Mouse (Mus musculus) erythroblast, embryonic 14.5 days (primary cell): ENCODE data around the gene Cdhr5. TPM values are rescaled to one million over a fixed set of nuclear protein-coding genes. Genes with fewer than 3 reads are reported as not detected.
A peak's percentile ranks its signal among the peaks of the same experiment; 100 is the strongest.

Experiments used
- H3K27me3 ChIP-seq: 2 replicates; pipeline ENCODE4 v1.6.1; 2012; ENCODE audit warnings: inconsistent platforms; ENCODE audit not compliant: control insufficient read depth
- H3K36me3 ChIP-seq: 2 replicates; pipeline ENCODE4 v1.6.1; 2012; ENCODE audit warnings: mild to moderate bottlenecking, inconsistent platforms; ENCODE audit not compliant: control insufficient read depth
- H3K4me1 ChIP-seq: 2 replicates; pipeline ENCODE4 v1.6.1; 2012; ENCODE audit warnings: inconsistent platforms; ENCODE audit not compliant: control insufficient read depth
- H3K4me3 ChIP-seq: replicated peaks from 2 replicates; pipeline ENCODE3; 2012; ENCODE audit warnings: moderate library complexity, mild to moderate bottlenecking, inconsistent platforms
- H3K9me3 ChIP-seq: 2 replicates; pipeline ENCODE4 v1.6.1; 2012; ENCODE audit warnings: low read length, inconsistent platforms, mixed read lengths; ENCODE audit not compliant: control insufficient read depth
- GATA1 ChIP-seq: IDR thresholded peaks from 2 replicates; pipeline ENCODE4 v1.6.1; 2012; ENCODE audit warnings: low read length, inconsistent platforms, mixed read lengths
- TAL1 ChIP-seq: IDR thresholded peaks from 3 replicates; pipeline ENCODE4 v1.6.1; 2012; ENCODE audit warnings: low read length, inconsistent platforms, mixed read lengths
- polyA plus RNA-seq: library from polyadenylated mRNA; stranded (reverse); fragments of >175 nt; gene quantifications from 2 replicates; pipeline ENCODE4 v1.2.3, GENCODE M21; 2012

The Cdhr5 gene
- polyA plus RNA-seq, 1 experiment = not detected

GRCm38 (mm10) chr7:141281442-141281841, 4.9 kb upstream of the Cdhr5 start:
- no peak overlapping the region for H3K4me3 ChIP-seq
- TF ChIP-seq TAL1 (no peak), GATA1 (no peak)
- no peaks in the 10 kb centered on the region for H3K36me3 ChIP-seq
- peaks cover 7% of the 10 kb centered on the region for H3K4me1 ChIP-seq
- H3K27me3 ChIP-seq = peaks cover 46% of the 10 kb centered on the region
- no peaks in the 10 kb centered on the region for H3K9me3 ChIP-seq

- H3K4me3 ChIP-seq = peak within 1 kb of the TSS; percentile 29
- TF ChIP-seq TAL1 (no peak), GATA1 (no peak)
- H3K27me3 ChIP-seq = peaks cover 47% of the 10 kb centered on the region
Observed at GRCm38 (mm10) chr7:141278766-141279590, 2.4 kb upstream of the Cdhr5 start, which contains the start of gene Sct. TSS of gene Sct (minus strand) at chr7:141279133.

GRCm38 (mm10) chr7:141277701-141278678, 1.4 kb upstream of the Cdhr5 start:
- TF ChIP-seq GATA1 (no peak), TAL1 (no peak)
- H3K27me3 ChIP-seq = peaks cover 48% of the 10 kb centered on the region
- no peaks in the 10 kb centered on the region for H3K9me3 ChIP-seq

More at GRCm38 (mm10) chr7:141278766-141279590, 2.4 kb upstream of the Cdhr5 start, which contains the start of gene Sct:
- Histone ChIP-seq H3K36me3 (no peaks in the 10 kb centered on the region), H3K4me1 (peaks cover 7% of the 10 kb centered on the region), H3K9me3 (no peaks in the 10 kb centered on the region)

GRCm38 (mm10) chr7:141275356-141275755, 1.2 kb downstream of the Cdhr5 start:
- Histone ChIP-seq H3K36me3 (no peaks in the 10 kb centered on the region), H3K4me3 (no peak overlapping the region), H3K9me3 (no peaks in the 10 kb centered on the region), H3K27me3 (peaks cover 40% of the 10 kb centered on the region), H3K4me1 (peaks cover 7% of the 10 kb centered on the region)
- TF ChIP-seq GATA1 = no peak
- TF ChIP-seq TAL1 = no peak

More at GRCm38 (mm10) chr7:141277701-141278678, 1.4 kb upstream of the Cdhr5 start:
- H3K4me1 ChIP-seq = peaks cover 7% of the 10 kb centered on the region
- H3K4me3 ChIP-seq = no peak overlapping the region
- no peaks in the 10 kb centered on the region for H3K36me3 ChIP-seq

- TF ChIP-seq TAL1 = no peak
- no peak for TF ChIP-seq GATA1
- peaks cover 36% of the 10 kb centered on the region for H3K27me3 ChIP-seq
- no peak overlapping the region for H3K4me3 ChIP-seq
- peaks cover 20% of the 10 kb centered on the region for H3K4me1 ChIP-seq
- H3K9me3 ChIP-seq = no peaks in the 10 kb centered on the region
- H3K36me3 ChIP-seq = no peaks in the 10 kb centered on the region
Observed at GRCm38 (mm10) chr7:141270631-141271030, 6.0 kb downstream of the Cdhr5 start.

- H3K27me3 ChIP-seq = peaks cover 36% of the 10 kb centered on the region
- peak overlapping the region; percentile 28 for H3K4me3 ChIP-seq
- no peaks in the 10 kb centered on the region for H3K9me3 ChIP-seq
- H3K4me1 ChIP-seq = peaks cover 35% of the 10 kb centered on the region
- peaks cover 7% of the 10 kb centered on the region for H3K36me3 ChIP-seq
- TF ChIP-seq TAL1 (no peak), GATA1 (no peak)
Observed at GRCm38 (mm10) chr7:141269273-141269545, 7.4 kb downstream of the Cdhr5 start.

- TF ChIP-seq GATA1 (no peak), TAL1 (no peak)
- Histone ChIP-seq H3K9me3 (no peaks in the 10 kb centered on the region), H3K27me3 (peaks cover 33% of the 10 kb centered on the region), H3K36me3 (peaks cover 12% of the 10 kb centered on the region), H3K4me3 (peak overlapping the region; percentile 28), H3K4me1 (peaks cover 40% of the 10 kb centered on the region)
Observed at GRCm38 (mm10) chr7:141268466-141269272, 7.9 kb downstream of the Cdhr5 start.

- peaks cover 40% of the 10 kb centered on the region for H3K36me3 ChIP-seq
- peaks cover 26% of the 10 kb centered on the region for H3K27me3 ChIP-seq
- no peak for TF ChIP-seq GATA1
- TF ChIP-seq TAL1 = no peak
- no peaks in the 10 kb centered on the region for H3K9me3 ChIP-seq
- peaks cover 41% of the 10 kb centered on the region for H3K4me1 ChIP-seq
- peak within 1 kb of the TSS; percentile 82 for H3K4me3 ChIP-seq
Observed at GRCm38 (mm10) chr7:141265739-141266561, 10.6 kb downstream of the Cdhr5 start, which contains the start of gene Irf7. TSS of gene Irf7 (minus strand) at chr7:141266481.
